Mouse (Mus musculus): ENCODE data around the gene Tnni2. TPM values are rescaled to one million over a fixed set of nuclear protein-coding genes. Genes with fewer than 3 reads are reported as not detected.

Gene Tnni2
- polyA plus RNA-seq, 1 experiment = 51.8 TPM

- Histone ChIP-seq H3K4me3 (replicated peaks; ENCODE audit: control insufficient read depth, low read depth, low read length) (no peak overlapping the region), H3K4me1 (ENCODE audit: control insufficient read depth, insufficient read depth, low read length) (peaks cover 8% of the 10 kb centered on the region), H3K27ac (ENCODE audit: control insufficient read depth, insufficient read depth, low read depth, low read length, poor library complexity) (peak overlapping the region; percentile 92; the same call in 1 of the 2 replicates)
- 80% methylated on average over 5 of the region's 5 CpGs for WGBS
- TF ChIP-seq CTCF (IDR thresholded peaks at IDR 0.05; ENCODE audit: control insufficient read depth, insufficient read depth, low read length) (no peak), POLR2A (IDR thresholded peaks at IDR 0.05; ENCODE audit: borderline replicate concordance, control insufficient read depth, low read depth, low read length) (no peak)
These were observed 1.9 kb downstream of the Tnni2 start for GRCm38 (mm10) chr7:142443474-142443873.

DNA sequence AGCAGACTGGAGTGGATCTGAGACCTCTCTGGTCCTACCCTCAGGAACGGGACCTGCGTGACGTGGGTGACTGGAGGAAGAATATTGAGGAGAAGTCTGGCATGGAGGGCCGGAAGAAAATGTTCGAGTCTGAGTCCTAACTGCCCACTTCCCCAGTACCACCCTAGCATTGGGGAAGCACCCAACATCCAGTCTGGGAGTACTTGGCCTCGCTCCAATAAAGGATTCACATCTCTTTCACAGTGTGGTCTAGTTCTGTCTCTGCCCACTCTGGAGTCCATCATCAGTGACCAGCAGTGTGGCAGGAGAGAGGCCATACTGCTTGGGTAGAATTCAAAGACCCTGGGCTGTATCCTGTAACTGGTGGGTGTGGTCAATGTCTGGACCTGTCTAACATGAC, 2.6 kb downstream of the Tnni2 start:
- 71% methylated on average over 6 of the region's 6 CpGs for WGBS
- H3K4me1 ChIP-seq (ENCODE audit: control insufficient read depth, insufficient read depth, low read length) = peaks cover 10% of the 10 kb centered on the region
- no peak overlapping the region for H3K4me3 ChIP-seq (replicated peaks; ENCODE audit: control insufficient read depth, low read depth, low read length)

DNA sequence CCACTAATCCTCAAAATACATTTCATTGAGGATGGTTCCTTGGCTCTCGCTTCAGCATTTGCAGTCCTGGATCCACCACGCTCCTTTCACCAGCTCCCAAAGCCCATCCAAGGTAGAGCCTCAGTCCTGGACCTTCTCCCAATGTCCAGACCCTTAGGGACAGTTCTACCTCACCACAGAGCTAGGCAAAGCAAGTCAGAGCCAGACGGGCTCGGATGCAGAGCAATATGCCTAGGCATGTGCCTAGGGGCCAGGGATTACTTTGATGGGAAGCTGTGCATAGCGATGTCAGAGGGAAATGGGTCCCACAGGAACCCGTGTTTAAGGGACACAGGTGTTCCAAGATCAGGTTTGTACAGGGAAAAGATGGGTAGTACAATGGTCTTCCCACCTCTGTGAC, 3.7 kb downstream of the Tnni2 start:
- TF ChIP-seq POLR2A (IDR thresholded peaks at IDR 0.05; ENCODE audit: borderline replicate concordance, control insufficient read depth, low read depth, low read length) (no peak), CTCF (IDR thresholded peaks at IDR 0.05; ENCODE audit: control insufficient read depth, insufficient read depth, low read length) (no peak)
- WGBS = 84% methylated on average over 6 of the region's 6 CpGs
- Histone ChIP-seq H3K4me3 (replicated peaks; ENCODE audit: control insufficient read depth, low read depth, low read length) (no peak overlapping the region), H3K27ac (ENCODE audit: control insufficient read depth, insufficient read depth, low read depth, low read length, poor library complexity) (no peak overlapping the region), H3K4me1 (ENCODE audit: control insufficient read depth, insufficient read depth, low read length) (peaks cover 12% of the 10 kb centered on the region)

More for the DNA sequence above, 2.6 kb downstream of the Tnni2 start:
- no peak overlapping the region for H3K27ac ChIP-seq (ENCODE audit: control insufficient read depth, insufficient read depth, low read depth, low read length, poor library complexity)
- TF ChIP-seq POLR2A (IDR thresholded peaks at IDR 0.05; ENCODE audit: borderline replicate concordance, control insufficient read depth, low read depth, low read length) (no peak), CTCF (IDR thresholded peaks at IDR 0.05; ENCODE audit: control insufficient read depth, insufficient read depth, low read length) (no peak)

GRCm38 (mm10) chr7:142446264-142446663, 4.7 kb downstream of the Tnni2 start:
- Histone ChIP-seq H3K4me3 (replicated peaks; ENCODE audit: control insufficient read depth, low read depth, low read length) (no peak overlapping the region), H3K4me1 (ENCODE audit: control insufficient read depth, insufficient read depth, low read length) (peaks cover 12% of the 10 kb centered on the region), H3K27ac (ENCODE audit: control insufficient read depth, insufficient read depth, low read depth, low read length, poor library complexity) (no peak overlapping the region)
- TF ChIP-seq POLR2A (IDR thresholded peaks at IDR 0.05; ENCODE audit: borderline replicate concordance, control insufficient read depth, low read depth, low read length) (no peak), CTCF (IDR thresholded peaks at IDR 0.05; ENCODE audit: control insufficient read depth, insufficient read depth, low read length) (no peak)
- WGBS = 73% methylated on average over 4 of the region's 4 CpGs

GRCm38 (mm10) chr7:142449038-142449617, 7.5 kb downstream of the Tnni2 start:
- TF ChIP-seq CTCF (IDR thresholded peaks at IDR 0.05; ENCODE audit: control insufficient read depth, insufficient read depth, low read length) (no peak), POLR2A (IDR thresholded peaks at IDR 0.05; ENCODE audit: borderline replicate concordance, control insufficient read depth, low read depth, low read length) (no peak)
- Histone ChIP-seq H3K4me3 (replicated peaks; ENCODE audit: control insufficient read depth, low read depth, low read length) (no peak overlapping the region), H3K27ac (ENCODE audit: control insufficient read depth, insufficient read depth, low read depth, low read length, poor library complexity) (no peak overlapping the region), H3K4me1 (ENCODE audit: control insufficient read depth, insufficient read depth, low read length) (peaks cover 4% of the 10 kb centered on the region; the same call in 1 of the 2 replicates)
- WGBS = 44% methylated on average over 6 of the region's 6 CpGs

DNA sequence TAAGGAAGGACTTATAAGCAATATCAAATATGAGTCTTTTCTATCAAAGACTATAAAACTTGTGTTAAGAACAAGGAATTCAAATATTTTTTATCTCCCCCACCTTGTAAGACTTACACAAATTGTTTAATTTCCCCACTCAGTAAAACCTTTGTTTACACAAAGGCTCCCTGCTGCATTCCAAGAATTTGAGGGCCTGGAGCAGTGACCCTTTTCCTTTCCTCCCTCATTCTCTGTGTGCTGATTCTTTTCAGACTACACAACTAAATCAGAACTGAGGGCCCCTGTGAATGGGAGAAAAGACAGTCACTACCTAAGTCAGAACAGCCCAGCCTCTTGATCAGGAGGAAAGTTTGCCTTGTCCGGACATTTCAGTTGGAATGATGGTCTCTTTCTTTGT, 13.1 kb downstream of the Tnni2 start:
- Histone ChIP-seq H3K4me1 (ENCODE audit: control insufficient read depth, insufficient read depth, low read length) (peaks cover 6% of the 10 kb centered on the region; the same call in 1 of the 2 replicates), H3K27ac (ENCODE audit: control insufficient read depth, insufficient read depth, low read depth, low read length, poor library complexity) (no peak overlapping the region), H3K4me3 (replicated peaks; ENCODE audit: control insufficient read depth, low read depth, low read length) (no peak overlapping the region)
- no peak for TF ChIP-seq CTCF (IDR thresholded peaks at IDR 0.05; ENCODE audit: control insufficient read depth, insufficient read depth, low read length)
- no peak for TF ChIP-seq POLR2A (IDR thresholded peaks at IDR 0.05; ENCODE audit: borderline replicate concordance, control insufficient read depth, low read depth, low read length)
- 77% methylated on average over 1 of the region's 1 CpGs for WGBS

DNA sequence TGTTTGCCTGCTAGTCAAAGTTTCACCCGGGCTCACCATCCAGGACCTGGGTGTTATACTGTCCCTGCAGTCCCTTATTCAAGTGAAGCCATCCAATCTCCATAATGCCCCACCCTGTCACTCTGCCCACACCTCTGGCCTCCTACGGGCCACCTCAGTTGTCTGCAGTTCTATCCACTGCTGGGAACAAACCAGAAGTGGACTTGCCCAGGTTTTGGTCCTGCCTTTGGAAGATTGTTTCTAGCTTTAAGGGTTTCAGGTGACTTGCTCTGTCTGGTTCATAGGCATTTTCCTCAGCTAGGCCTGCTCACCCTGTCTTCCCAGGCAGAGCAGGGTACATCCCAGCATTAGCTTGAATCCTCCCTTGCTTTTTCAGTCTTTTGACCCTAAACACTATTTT, 13.6 kb downstream of the Tnni2 start:
- WGBS = 63% methylated on average over 2 of the region's 2 CpGs
- Histone ChIP-seq H3K4me3 (replicated peaks; ENCODE audit: control insufficient read depth, low read depth, low read length) (no peak overlapping the region), H3K4me1 (ENCODE audit: control insufficient read depth, insufficient read depth, low read length) (peaks cover 10% of the 10 kb centered on the region), H3K27ac (ENCODE audit: control insufficient read depth, insufficient read depth, low read depth, low read length, poor library complexity) (no peak overlapping the region)
- TF ChIP-seq POLR2A (IDR thresholded peaks at IDR 0.05; ENCODE audit: borderline replicate concordance, control insufficient read depth, low read depth, low read length) = no peak
- no peak for TF ChIP-seq CTCF (IDR thresholded peaks at IDR 0.05; ENCODE audit: control insufficient read depth, insufficient read depth, low read length)

- 84% methylated on average over 3 of the region's 3 CpGs for WGBS
- Histone ChIP-seq H3K4me1 (ENCODE audit: control insufficient read depth, insufficient read depth, low read length) (peaks cover 10% of the 10 kb centered on the region), H3K27ac (ENCODE audit: control insufficient read depth, insufficient read depth, low read depth, low read length, poor library complexity) (no peak overlapping the region)
These were observed 15.2 kb downstream of the Tnni2 start for GRCm38 (mm10) chr7:142456806-142457205.

More at GRCm38 (mm10) chr7:142456806-142457205, 15.2 kb downstream of the Tnni2 start:
- TF ChIP-seq POLR2A (IDR thresholded peaks at IDR 0.05; ENCODE audit: borderline replicate concordance, control insufficient read depth, low read depth, low read length) (no peak), CTCF (IDR thresholded peaks at IDR 0.05; ENCODE audit: control insufficient read depth, insufficient read depth, low read length) (no peak)
- H3K4me3 ChIP-seq (replicated peaks; ENCODE audit: control insufficient read depth, low read depth, low read length) = no peak overlapping the region
